Mouse (Mus musculus) G1E (cell line): ENCODE data around the gene Inpp5d. TPM values are rescaled to one million over a fixed set of nuclear protein-coding genes. Genes with fewer than 3 reads are reported as not detected.

Source experiments
- ATAC-seq: 2 replicates; pipeline ENCODE4 v1.8.0; 2016; ENCODE audit warnings: mild to moderate bottlenecking; ENCODE audit not compliant: insufficient number of reproducible peaks, poor library complexity, low FRiP score, severe bottlenecking; ENCODE audit errors: extremely low read depth
- DNase-seq: peaks from one replicate; pipeline ENCODE4 v3.0.0; 2012; ENCODE audit warnings: low spot score
- H3K27me3 ChIP-seq: 2 replicates; pipeline ENCODE4 v1.6.1; 2012; ENCODE audit warnings: mild to moderate bottlenecking, low read length, inconsistent platforms; ENCODE audit not compliant: insufficient read depth
- H3K36me3 ChIP-seq: replicated peaks from 2 replicates; pipeline ENCODE3; 2012; ENCODE audit warnings: mild to moderate bottlenecking, inconsistent platforms
- H3K4me1 ChIP-seq: 2 replicates; pipeline ENCODE4 v1.6.1; 2012; ENCODE audit warnings: low read depth, low read length, inconsistent platforms, mixed read lengths; ENCODE audit not compliant: insufficient read depth
- H3K4me3 ChIP-seq: 2 replicates; pipeline ENCODE4 v1.5.1; 2012; ENCODE audit warnings: low read depth, mild to moderate bottlenecking, inconsistent platforms, low read length, moderate library complexity, mixed read lengths
- H3K9me3 ChIP-seq: replicated peaks from 2 replicates; pipeline ENCODE4 v1.6.1; 2012; ENCODE audit warnings: inconsistent platforms
- CTCF ChIP-seq: IDR thresholded peaks from 2 replicates; pipeline ENCODE4 v1.5.1; 2012; ENCODE audit warnings: low read depth, low read length, inconsistent platforms, mixed read lengths
- GATA1 ChIP-seq: IDR thresholded peaks from 2 replicates; pipeline ENCODE4 v1.6.1; 2012; ENCODE audit warnings: borderline replicate concordance, low read length, inconsistent platforms, mixed read lengths
- GATA2 ChIP-seq: IDR thresholded peaks from 2 replicates; pipeline ENCODE4 v1.6.1; 2012; ENCODE audit warnings: low read depth, low read length, inconsistent platforms, borderline replicate concordance
- POLR2AphosphoS5 ChIP-seq: IDR thresholded peaks from 2 replicates; pipeline ENCODE4 v1.6.1; 2012; ENCODE audit warnings: low read depth, low read length, inconsistent platforms; ENCODE audit not compliant: insufficient replicate concordance
- TAL1 ChIP-seq: conservative IDR thresholded peaks from 2 replicates; pipeline ENCODE4 v1.6.1; 2012; ENCODE audit warnings: low read depth, low read length, inconsistent platforms, mixed read lengths
- polyA plus RNA-seq: library from polyadenylated mRNA; stranded (reverse); fragments of >175 nt; gene quantifications from 2 replicates; pipeline ENCODE4 v1.2.3, GENCODE M21; 2012
- total RNA-seq, 2 experiments: library from RNA; stranded (forward) in 1 of 2; stranded (reverse) in 1 of 2; fragments of 200-1000 nt in 1 of 2; fragments of >200 nt in 1 of 2; fragmentation: Nextera tagmentation in 1 of 2; gene quantifications; 2 replicates each; pipeline ENCODE4 v1.2.3; 2014 to 2017

Inpp5d gene
- total and polyA plus RNA-seq, 3 experiments = 122 to 238 (median 186) TPM

GRCm38 (mm10) chr1:87658937-87659617 lies 39.0 kb downstream of the Inpp5d start:
- ATAC-seq (peak; percentile 73), DNase-seq (peak; percentile 60)
- Histone ChIP-seq H3K9me3 (peaks cover 20% of the 10 kb centered on the region), H3K4me3 (peak overlapping the region; percentile 1; the same call in 1 of the 2 replicates), H3K27me3 (no peaks in the 10 kb centered on the region), H3K36me3 (peaks cover 93% of the 10 kb centered on the region), H3K4me1 (peaks cover 58% of the 10 kb centered on the region)
- TF ChIP-seq GATA1 = no peak
- no peak for TF ChIP-seq TAL1
- TF ChIP-seq CTCF = no peak
- TF ChIP-seq POLR2AphosphoS5 = no peak
- TF ChIP-seq GATA2 = no peak

DNA sequence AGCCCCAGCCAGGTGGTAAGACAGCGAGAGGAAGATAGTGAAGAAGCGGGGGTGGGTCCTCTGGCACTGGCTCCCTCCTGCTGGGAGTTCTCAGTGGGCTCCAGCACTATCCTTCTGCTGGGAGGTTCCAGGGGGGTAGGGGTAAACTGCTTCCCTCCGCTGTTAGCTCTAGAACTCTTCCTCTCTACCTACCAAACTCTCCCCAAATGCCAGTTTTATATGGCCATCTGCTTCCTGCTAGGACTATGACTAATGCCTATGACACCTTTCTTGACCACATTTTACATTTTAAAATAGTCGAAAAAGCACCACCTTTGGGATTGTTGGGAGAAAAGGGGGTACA lies 39.5 kb downstream of the Inpp5d start:
- Histone ChIP-seq H3K36me3 (peaks cover 93% of the 10 kb centered on the region), H3K4me1 (peaks cover 58% of the 10 kb centered on the region), H3K27me3 (no peaks in the 10 kb centered on the region), H3K9me3 (peaks cover 20% of the 10 kb centered on the region), H3K4me3 (peak overlapping the region; percentile 1; the same call in 1 of the 2 replicates)
- TF ChIP-seq GATA2 = no peak
- ATAC-seq (peak; percentile 12; the same call in 1 of the 2 replicates), DNase-seq (no peak)

DNA sequence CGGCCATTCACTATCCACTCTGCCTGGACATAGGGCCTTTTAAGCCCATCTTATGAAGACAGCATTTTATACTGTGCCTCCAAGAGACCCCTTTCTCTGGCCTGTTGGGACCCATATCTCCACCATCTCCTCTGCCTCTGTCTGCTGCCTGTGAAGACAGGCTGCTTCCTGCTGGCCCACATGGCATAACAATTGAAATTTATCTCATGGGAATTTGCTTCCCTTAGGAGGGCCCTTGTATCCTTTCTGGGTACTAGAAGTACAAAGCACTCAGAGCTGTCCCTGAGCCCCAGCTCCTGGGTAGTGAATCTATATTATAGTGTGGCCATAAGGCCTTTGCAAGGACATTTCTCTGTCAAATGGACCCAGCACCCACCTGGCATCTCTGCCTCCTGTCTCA lies 40.6 kb downstream of the Inpp5d start:
- peaks cover 91% of the 10 kb centered on the region for H3K36me3 ChIP-seq
- no peak for ATAC-seq
- peaks cover 20% of the 10 kb centered on the region for H3K9me3 ChIP-seq
- H3K4me1 ChIP-seq = peaks cover 57% of the 10 kb centered on the region
- no peak for TF ChIP-seq GATA2
- no peak for TF ChIP-seq CTCF
- no peak for TF ChIP-seq TAL1
- TF ChIP-seq POLR2AphosphoS5 = no peak
- TF ChIP-seq GATA1 = no peak
- no peaks in the 10 kb centered on the region for H3K27me3 ChIP-seq
- no peak overlapping the region for H3K4me3 ChIP-seq
- no peak for DNase-seq

- Histone ChIP-seq H3K4me1 (peaks cover 37% of the 10 kb centered on the region), H3K4me3 (no peak overlapping the region), H3K9me3 (peaks cover 20% of the 10 kb centered on the region), H3K27me3 (no peaks in the 10 kb centered on the region), H3K36me3 (peaks cover 96% of the 10 kb centered on the region)
- TF ChIP-seq GATA1 (no peak), CTCF (peak; percentile 33; the same call in 1 of the 2 replicates)
- DNase-seq (no peak), ATAC-seq (no peak)
These were observed 43.9 kb downstream of the Inpp5d start for GRCm38 (mm10) chr1:87663992-87664391.

- H3K4me1 ChIP-seq = 0 out of 2 replicates have a peak, but pooled peaks cover 9% of the 10 kb centered on the region
- peaks cover 16% of the 10 kb centered on the region for H3K9me3 ChIP-seq
- DNase-seq (no peak), ATAC-seq (no peak)
- peaks cover 95% of the 10 kb centered on the region for H3K36me3 ChIP-seq
- no peak for TF ChIP-seq TAL1
- TF ChIP-seq GATA2 = no peak
- no peak for TF ChIP-seq GATA1
- no peak for TF ChIP-seq CTCF
- TF ChIP-seq POLR2AphosphoS5 = no peak
- H3K27me3 ChIP-seq = no peaks in the 10 kb centered on the region
- no peak overlapping the region for H3K4me3 ChIP-seq
These were observed 46.9 kb downstream of the Inpp5d start for GRCm38 (mm10) chr1:87667006-87667405.

GRCm38 (mm10) chr1:87668300-87668699 lies 48.2 kb downstream of the Inpp5d start:
- H3K4me3 ChIP-seq = no peak overlapping the region
- H3K9me3 ChIP-seq = peaks cover 7% of the 10 kb centered on the region
- H3K4me1 ChIP-seq = peaks cover 9% of the 10 kb centered on the region; the same call in 1 of the 2 replicates
- no peaks in the 10 kb centered on the region for H3K27me3 ChIP-seq
- no peak for DNase-seq
- H3K36me3 ChIP-seq = peaks cover 91% of the 10 kb centered on the region
- ATAC-seq = no peak
- TF ChIP-seq CTCF = no peak

- no peaks in the 10 kb centered on the region for H3K27me3 ChIP-seq
- no peak for ATAC-seq
- H3K4me3 ChIP-seq = no peak overlapping the region
- DNase-seq = no peak
- peaks cover 14% of the 10 kb centered on the region; the same call in 1 of the 2 replicates for H3K4me1 ChIP-seq
- H3K9me3 ChIP-seq = no peaks in the 10 kb centered on the region
- no peak for TF ChIP-seq GATA1
- peaks cover 92% of the 10 kb centered on the region for H3K36me3 ChIP-seq
These were observed 51.4 kb downstream of the Inpp5d start for GRCm38 (mm10) chr1:87671483-87671882.
